Mouse (Mus musculus): ENCODE results near the gene Ccl24. TPM values are rescaled to one million over a fixed set of nuclear protein-coding genes. Genes with fewer than 3 reads are reported as not detected.

The Ccl24 gene
- polyA plus RNA-seq, 1 experiment from 2014 or later, result 2.4 TPM

- Histone ChIP-seq H3K27ac (no peak overlapping the region), H3K9ac (peak overlapping the region; percentile 66; the same call in 1 of the 2 replicates), H3K27me3 (no peaks in the 10 kb centered on the region), H3K36me3 (no peaks in the 10 kb centered on the region), H3K9me3 (replicated peaks) (no peaks in the 10 kb centered on the region), H3K4me1 (peaks cover 18% of the 10 kb centered on the region), H3K4me3 (replicated peaks) (peak overlapping the region; percentile 77), H3K4me2 (peak overlapping the region; percentile 95)
- WGBS, result 5% methylated on average over 15 of the region's 15 CpGs
- no peak for ATAC-seq (replicated peaks; ENCODE audit: low FRiP score)
Measured at GRCm38 (mm10) chr5:135544032-135544558, 28.8 kb downstream of the Ccl24 start.

- H3K27me3 ChIP-seq, result no peaks in the 10 kb centered on the region
- ATAC-seq (replicated peaks; ENCODE audit: low FRiP score), result no peak
- 80% methylated on average over 10 of the region's 10 CpGs for WGBS
- no peak overlapping the region for H3K27ac ChIP-seq
- H3K9me3 ChIP-seq (replicated peaks), result no peaks in the 10 kb centered on the region
- H3K4me1 ChIP-seq, result peaks cover 8% of the 10 kb centered on the region
- no peak overlapping the region for H3K4me3 ChIP-seq (replicated peaks)
- no peak overlapping the region for H3K9ac ChIP-seq
- no peaks in the 10 kb centered on the region for H3K36me3 ChIP-seq
- no peak overlapping the region for H3K4me2 ChIP-seq
Measured at GRCm38 (mm10) chr5:135537794-135538214, 35.0 kb downstream of the Ccl24 start.

GRCm38 (mm10) chr5:135537326-135537725 is 35.5 kb downstream of the Ccl24 start:
- Histone ChIP-seq H3K9me3 (replicated peaks) (no peaks in the 10 kb centered on the region), H3K4me3 (replicated peaks) (no peak overlapping the region), H3K27ac (no peak overlapping the region), H3K4me1 (peaks cover 8% of the 10 kb centered on the region), H3K36me3 (no peaks in the 10 kb centered on the region), H3K27me3 (no peaks in the 10 kb centered on the region), H3K9ac (no peak overlapping the region), H3K4me2 (no peak overlapping the region)
- WGBS, result 68% methylated on average over 4 of the region's 4 CpGs
- ATAC-seq (replicated peaks; ENCODE audit: low FRiP score), result no peak

GRCm38 (mm10) chr5:135535867-135536266 is 37.0 kb downstream of the Ccl24 start:
- no peak overlapping the region for H3K27ac ChIP-seq
- no peak overlapping the region for H3K9ac ChIP-seq

GRCm38 (mm10) chr5:135533431-135533830 is 39.4 kb downstream of the Ccl24 start:
- no peaks in the 10 kb centered on the region for H3K9me3 ChIP-seq (replicated peaks)
- peak overlapping the region; percentile 60 for H3K27ac ChIP-seq
- H3K4me2 ChIP-seq, result no peak overlapping the region
- H3K4me3 ChIP-seq (replicated peaks), result no peak overlapping the region
- 58% methylated on average over 10 of the region's 10 CpGs for WGBS
- H3K36me3 ChIP-seq, result no peaks in the 10 kb centered on the region; the same call in 1 of the 2 replicates
- H3K27me3 ChIP-seq, result no peaks in the 10 kb centered on the region
- no peak for ATAC-seq (replicated peaks; ENCODE audit: low FRiP score)
- H3K4me1 ChIP-seq, result peaks cover 12% of the 10 kb centered on the region
- no peak overlapping the region for H3K9ac ChIP-seq

More at GRCm38 (mm10) chr5:135535867-135536266, 37.0 kb downstream of the Ccl24 start:
- Histone ChIP-seq H3K4me1 (peaks cover 12% of the 10 kb centered on the region), H3K36me3 (no peaks in the 10 kb centered on the region; the same call in 1 of the 2 replicates), H3K27me3 (no peaks in the 10 kb centered on the region), H3K4me3 (replicated peaks) (no peak overlapping the region), H3K9me3 (replicated peaks) (no peaks in the 10 kb centered on the region), H3K4me2 (no peak overlapping the region)
- ATAC-seq (replicated peaks; ENCODE audit: low FRiP score), result no peak

- Histone ChIP-seq H3K4me3 (replicated peaks) (no peak overlapping the region), H3K27me3 (no peaks in the 10 kb centered on the region)
- WGBS, result 78% methylated on average over 11 of the region's 11 CpGs
Measured at GRCm38 (mm10) chr5:135531306-135531845, 41.5 kb downstream of the Ccl24 start.

GRCm38 (mm10) chr5:135529964-135530363 is 42.9 kb downstream of the Ccl24 start:
- 77% methylated on average over 2 of the region's 2 CpGs for WGBS
- Histone ChIP-seq H3K4me1 (peaks cover 26% of the 10 kb centered on the region), H3K4me3 (replicated peaks) (no peak overlapping the region), H3K27ac (no peak overlapping the region), H3K4me2 (no peak overlapping the region), H3K9me3 (replicated peaks) (no peaks in the 10 kb centered on the region), H3K9ac (no peak overlapping the region), H3K36me3 (no peaks in the 10 kb centered on the region; the same call in 1 of the 2 replicates), H3K27me3 (no peaks in the 10 kb centered on the region)
- ATAC-seq (replicated peaks; ENCODE audit: low FRiP score), result no peak

More at GRCm38 (mm10) chr5:135531306-135531845, 41.5 kb downstream of the Ccl24 start:
- H3K4me2 ChIP-seq, result no peak overlapping the region
- H3K27ac ChIP-seq, result no peak overlapping the region
- no peaks in the 10 kb centered on the region for H3K9me3 ChIP-seq (replicated peaks)
- H3K9ac ChIP-seq, result no peak overlapping the region
- no peaks in the 10 kb centered on the region; the same call in 1 of the 2 replicates for H3K36me3 ChIP-seq
- peaks cover 19% of the 10 kb centered on the region for H3K4me1 ChIP-seq
- no peak for ATAC-seq (replicated peaks; ENCODE audit: low FRiP score)

- Histone ChIP-seq H3K27ac (no peak overlapping the region), H3K9me3 (replicated peaks) (no peaks in the 10 kb centered on the region), H3K4me3 (replicated peaks) (no peak overlapping the region), H3K9ac (no peak overlapping the region), H3K36me3 (no peaks in the 10 kb centered on the region; the same call in 1 of the 2 replicates), H3K27me3 (no peaks in the 10 kb centered on the region), H3K4me1 (peaks cover 32% of the 10 kb centered on the region), H3K4me2 (no peak overlapping the region)
- ATAC-seq (replicated peaks; ENCODE audit: low FRiP score), result no peak
- 90% methylated on average over 3 of the region's 3 CpGs for WGBS
Measured at GRCm38 (mm10) chr5:135529310-135529709, 43.5 kb downstream of the Ccl24 start.

- 0 out of 2 replicates have a peak overlapping the region, but pooled peaks have one; percentile 37 for H3K27ac ChIP-seq
- no peaks in the 10 kb centered on the region; the same call in 1 of the 2 replicates for H3K36me3 ChIP-seq
- no peak overlapping the region for H3K9ac ChIP-seq
- H3K4me1 ChIP-seq, result peaks cover 25% of the 10 kb centered on the region
- no peaks in the 10 kb centered on the region for H3K9me3 ChIP-seq (replicated peaks)
- H3K27me3 ChIP-seq, result no peaks in the 10 kb centered on the region
- no peak overlapping the region for H3K4me3 ChIP-seq (replicated peaks)
- WGBS, result 29% methylated on average over 7 of the region's 7 CpGs
- H3K4me2 ChIP-seq, result no peak overlapping the region
- 0 out of 2 replicates have a peak, but pooled peaks have one; percentile 36 for ATAC-seq (replicated peaks; ENCODE audit: low FRiP score)
Measured at GRCm38 (mm10) chr5:135527986-135528385, 44.9 kb downstream of the Ccl24 start.

GRCm38 (mm10) chr5:135524660-135525560 is 47.9 kb downstream of the Ccl24 start:
- Histone ChIP-seq H3K4me1 (peaks cover 27% of the 10 kb centered on the region), H3K36me3 (no peaks in the 10 kb centered on the region), H3K27ac (peak overlapping the region; percentile 37; the same call in 1 of the 2 replicates), H3K9me3 (replicated peaks) (no peaks in the 10 kb centered on the region), H3K27me3 (no peaks in the 10 kb centered on the region), H3K9ac (no peak overlapping the region), H3K4me3 (replicated peaks) (no peak overlapping the region), H3K4me2 (no peak overlapping the region)
- no peak for ATAC-seq (replicated peaks; ENCODE audit: low FRiP score)
- 54% methylated on average over 11 of the region's 11 CpGs for WGBS

- Histone ChIP-seq H3K27me3 (no peaks in the 10 kb centered on the region), H3K4me1 (peaks cover 27% of the 10 kb centered on the region), H3K4me3 (replicated peaks) (no peak overlapping the region), H3K4me2 (no peak overlapping the region), H3K36me3 (no peaks in the 10 kb centered on the region), H3K27ac (no peak overlapping the region), H3K9ac (no peak overlapping the region), H3K9me3 (replicated peaks) (no peaks in the 10 kb centered on the region)
- no peak for ATAC-seq (replicated peaks; ENCODE audit: low FRiP score)
- whole genome bisulfite sequencing, result 58% methylated on average over 2 of the region's 2 CpGs
Measured at GRCm38 (mm10) chr5:135524087-135524486, 48.8 kb downstream of the Ccl24 start.

Measured in kidney, embryonic 15.5 days (tissue).